Mouse (Mus musculus) kidney, postnatal 0 days (tissue): ENCODE data around the gene Klhl12. TPM values are rescaled to one million over a fixed set of nuclear protein-coding genes. Genes with fewer than 3 reads are reported as not detected.

Experiments
- ATAC-seq: fragments of 200-750 bp; cut with Nextera tagmentation; replicated peaks from 2 replicates; pipeline ENCODE4 v1.8.0; 2017; ENCODE audit warnings: low read depth, moderate number of reproducible peaks, moderate TSS enrichment, moderate library complexity; ENCODE audit not compliant: low FRiP score
- DNase-seq: peaks from one replicate; pipeline ENCODE4 v3.0.0-alpha.2; 2016; ENCODE audit warnings: low spot score
- H3K27ac ChIP-seq: fragments of 300-500 bp; sonication (generic); 2 replicates; pipeline ENCODE4 v1.5.1; 2014; ENCODE audit warnings: mild to moderate bottlenecking
- H3K27me3 ChIP-seq: fragments of 300-500 bp; sonication (generic); 2 replicates; pipeline ENCODE4 v1.6.1; 2014; ENCODE audit warnings: low read length, mixed read lengths; ENCODE audit not compliant: insufficient read depth
- H3K36me3 ChIP-seq: fragments of 300-500 bp; sonication (generic); 2 replicates; pipeline ENCODE4 v1.6.1; 2014; ENCODE audit warnings: low read length, mixed read lengths; ENCODE audit not compliant: insufficient read depth
- H3K4me1 ChIP-seq: fragments of 300-500 bp; sonication (generic); replicated peaks from 2 replicates; pipeline ENCODE4 v1.6.1; 2014; ENCODE audit warnings: antibody characterized with exemption, low read length, mixed read lengths; ENCODE audit not compliant: insufficient read depth
- H3K4me2 ChIP-seq: fragments of 300-500 bp; sonication (generic); 2 replicates; pipeline ENCODE4 v1.6.1; 2014; ENCODE audit warnings: mild to moderate bottlenecking, low read length, moderate library complexity, mixed read lengths
- H3K4me3 ChIP-seq: fragments of 300-500 bp; sonication (generic); replicated peaks from 2 replicates; pipeline ENCODE4 v1.5.1; 2014; ENCODE audit warnings: low read depth, low read length
- H3K9ac ChIP-seq: fragments of 300-500 bp; sonication (generic); 2 replicates; pipeline ENCODE4 v1.6.1; 2014; ENCODE audit warnings: low read depth, low read length
- H3K9me3 ChIP-seq: fragments of 300-500 bp; sonication (generic); replicated peaks from 2 replicates; pipeline ENCODE4 v1.6.1; 2016; ENCODE audit warnings: low read length, inconsistent platforms, mixed read lengths
- CTCF ChIP-seq: IDR thresholded peaks from 2 replicates; pipeline ENCODE4 v1.5.1; 2016; ENCODE audit warnings: antibody characterized with exemption, low read depth, mild to moderate bottlenecking, moderate library complexity
- WGBS: fragments of 180-500 bp; shearing (Covaris S2); extraction: QIAGEN DNeasy Blood & Tissue Kit; methylation state at CpG from one replicate; pipeline ENCODE4 v1.1.7; 2014; 5-methylcytosine and 5-hydroxymethylcytosine counted together
- polyA plus RNA-seq: library from polyadenylated mRNA; unstranded; fragments of >200 nt; fragmentation: Nextera tagmentation; extraction: Ambion mirVana; gene quantifications from 2 replicates; pipeline ENCODE4 v1.2.1, GENCODE M21; 2015

Gene Klhl12
- polyA plus RNA-seq, 1 experiment from 2014 or later, result 17.8 TPM

DNA sequence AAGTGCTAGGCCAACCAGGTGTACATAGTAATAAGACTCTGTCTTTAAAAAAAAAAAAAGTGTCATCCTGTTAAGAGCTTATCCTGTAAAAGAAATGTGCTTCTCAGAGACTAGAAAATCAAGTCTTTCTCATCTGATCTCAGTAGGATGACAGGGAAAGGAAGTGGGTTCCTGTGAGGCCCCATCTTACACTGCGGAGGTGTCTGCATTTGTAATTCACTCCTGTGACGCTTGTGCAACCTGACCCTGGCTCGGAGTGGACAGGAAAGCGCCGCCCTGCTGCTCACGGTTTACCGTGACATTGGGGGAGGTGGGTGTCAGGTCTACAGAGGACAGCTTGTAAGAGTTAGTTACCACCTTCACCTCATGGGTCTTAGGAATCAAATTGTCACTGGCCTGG is 54.7 kb downstream of the Klhl12 start:
- H3K9me3 ChIP-seq, result no peaks in the 10 kb centered on the region
- H3K4me3 ChIP-seq, result no peak overlapping the region
- no peak overlapping the region for H3K27ac ChIP-seq
- H3K4me1 ChIP-seq, result peaks cover 8% of the 10 kb centered on the region; the same call in 1 of the 2 replicates
- H3K4me2 ChIP-seq, result no peak overlapping the region
- no peak overlapping the region for H3K9ac ChIP-seq
- peaks cover 13% of the 10 kb centered on the region; the same call in 1 of the 2 replicates for H3K36me3 ChIP-seq
- ATAC-seq (no peak), DNase-seq (no peak)
- TF ChIP-seq CTCF, result no peak
- no peaks in the 10 kb centered on the region for H3K27me3 ChIP-seq
- WGBS, result 27% methylated on average over 7 of the region's 7 CpGs

DNA sequence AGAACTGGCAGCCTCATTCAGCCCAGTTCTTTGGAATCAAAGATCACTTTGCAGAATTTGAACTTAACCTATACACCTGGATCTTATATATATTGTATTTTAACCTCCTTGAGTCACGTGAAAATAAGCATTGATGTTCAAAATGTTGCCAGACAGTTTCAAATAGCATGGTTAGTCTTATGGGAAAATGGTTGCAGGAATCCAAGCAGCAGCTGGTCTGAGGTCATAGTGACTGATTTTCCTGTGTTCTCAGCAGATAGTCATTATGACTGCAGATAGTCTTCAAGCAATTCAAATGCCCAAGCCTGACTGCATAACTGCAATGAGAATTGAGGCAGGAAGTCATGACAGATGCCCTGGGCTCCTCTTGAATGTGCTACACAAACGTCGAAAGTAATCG is 56.9 kb downstream of the Klhl12 start:
- Histone ChIP-seq H3K27ac (no peak overlapping the region), H3K36me3 (peaks cover 5% of the 10 kb centered on the region; the same call in 1 of the 2 replicates), H3K4me3 (no peak overlapping the region), H3K4me2 (no peak overlapping the region), H3K27me3 (no peaks in the 10 kb centered on the region), H3K9me3 (no peaks in the 10 kb centered on the region), H3K9ac (no peak overlapping the region), H3K4me1 (peaks cover 17% of the 10 kb centered on the region)
- DNase-seq (no peak), ATAC-seq (no peak)
- no peak for TF ChIP-seq CTCF
- 57% methylated on average over 4 of the region's 4 CpGs for WGBS

DNA sequence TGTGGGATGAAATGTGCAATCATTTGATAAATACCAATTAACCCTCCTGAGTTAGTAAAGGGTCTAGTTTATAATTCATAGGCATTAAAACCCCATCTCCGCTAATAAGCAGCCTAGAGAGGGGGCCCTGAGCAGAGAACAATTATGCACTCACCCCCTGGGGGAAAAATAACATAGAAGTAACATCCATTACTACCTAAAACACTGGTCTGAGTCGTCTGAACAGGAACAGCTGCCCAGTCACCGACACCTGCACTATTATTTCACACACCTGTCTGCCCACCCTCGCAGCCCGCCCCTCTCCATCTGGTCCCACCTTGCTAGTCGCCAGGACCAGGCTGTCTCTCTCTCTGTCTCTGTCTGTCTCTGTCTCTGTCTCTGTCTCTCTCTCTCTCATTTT is 57.3 kb downstream of the Klhl12 start:
- no peak overlapping the region for H3K4me2 ChIP-seq
- peaks cover 5% of the 10 kb centered on the region; the same call in 1 of the 2 replicates for H3K36me3 ChIP-seq
- no peak overlapping the region for H3K4me3 ChIP-seq
- no peak overlapping the region; the same call in 1 of the 2 replicates for H3K9ac ChIP-seq
- no peak overlapping the region for H3K27ac ChIP-seq
- no peaks in the 10 kb centered on the region for H3K9me3 ChIP-seq
- H3K4me1 ChIP-seq, result peaks cover 17% of the 10 kb centered on the region
- DNase-seq (no peak), ATAC-seq (no peak)
- no peaks in the 10 kb centered on the region for H3K27me3 ChIP-seq
- 58% methylated on average over 6 of the region's 6 CpGs for WGBS
- TF ChIP-seq CTCF, result no peak

DNA sequence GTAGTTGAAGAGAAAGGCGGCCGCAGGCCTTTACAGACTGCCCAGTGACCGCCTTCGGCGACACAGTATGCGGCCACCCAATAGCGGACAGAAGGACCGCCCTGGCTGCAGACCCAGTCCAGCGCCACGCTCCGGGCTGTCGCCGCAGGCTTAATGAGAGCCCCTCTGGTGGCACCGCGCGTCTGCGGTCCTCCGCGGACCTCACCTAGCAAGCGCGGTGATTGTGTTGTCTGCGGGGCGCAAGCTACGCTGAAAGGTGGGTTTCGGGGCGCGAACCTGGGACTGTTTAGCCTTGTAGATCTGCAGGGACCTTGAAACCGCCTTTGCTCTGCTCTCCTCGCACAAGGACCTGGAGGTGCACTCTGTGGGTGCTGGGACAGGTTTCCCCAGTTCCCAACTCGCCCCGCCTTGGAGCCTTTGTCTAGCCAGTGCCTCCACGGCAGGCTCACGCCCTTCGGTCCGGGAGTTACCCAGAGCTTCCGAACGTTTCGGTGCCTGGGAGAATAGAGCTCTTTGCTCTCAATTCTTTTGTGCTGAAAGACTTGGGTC is 58.1 kb downstream of the Klhl12 start:
- no peak overlapping the region for H3K27ac ChIP-seq
- WGBS, result 3% methylated on average over 38 of the region's 38 CpGs
- no peak for ATAC-seq

DNA sequence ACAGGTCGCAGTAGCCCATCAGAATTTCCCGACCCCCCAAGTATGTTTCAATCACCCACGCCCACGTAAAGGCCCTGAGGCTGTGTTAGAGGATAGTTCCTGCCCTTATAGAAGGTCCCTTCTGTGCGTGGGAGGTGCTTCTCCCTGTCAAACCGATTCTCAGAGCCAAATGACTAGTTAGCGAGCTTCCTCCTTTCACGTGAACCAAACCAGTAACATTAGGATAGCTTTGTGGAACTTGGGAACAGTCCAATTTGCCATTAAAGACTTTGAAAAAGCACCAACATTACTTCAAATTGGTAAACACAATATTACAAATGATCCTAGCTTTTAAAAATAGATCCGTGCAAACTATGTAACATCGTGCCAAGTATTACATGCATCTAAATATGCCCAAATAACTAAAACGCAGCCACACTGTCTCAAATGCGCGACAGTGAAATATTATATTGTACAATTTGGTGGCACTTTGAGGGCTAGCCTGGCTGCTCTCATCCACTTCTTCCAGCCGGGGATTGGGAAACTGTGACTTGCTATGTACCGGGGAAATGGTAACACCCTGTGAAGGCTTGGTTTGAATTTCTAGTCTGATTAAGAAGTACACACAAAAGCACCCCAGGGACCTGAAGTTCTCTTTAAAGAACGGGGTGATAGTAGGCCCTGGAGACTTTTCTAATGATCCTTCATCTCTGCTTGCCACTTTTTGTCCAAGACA is 58.7 kb downstream of the Klhl12 start:
- Histone ChIP-seq H3K9ac (peak overlapping the region; percentile 51; the same call in 1 of the 2 replicates), H3K27ac (no peak overlapping the region), H3K4me2 (peak overlapping the region; percentile 90), H3K36me3 (no peaks in the 10 kb centered on the region), H3K4me3 (peak overlapping the region; percentile 48), H3K27me3 (no peaks in the 10 kb centered on the region), H3K4me1 (peaks cover 17% of the 10 kb centered on the region), H3K9me3 (no peaks in the 10 kb centered on the region)
- ATAC-seq, result no peak
- DNase-seq, result peak; percentile 46
- no peak for TF ChIP-seq CTCF
- WGBS, result 37% methylated on average over 16 of the region's 16 CpGs

More for the DNA sequence above, 58.1 kb downstream of the Klhl12 start:
- Histone ChIP-seq H3K36me3 (no peaks in the 10 kb centered on the region), H3K9ac (peak overlapping the region; percentile 51), H3K4me3 (peak overlapping the region; percentile 48), H3K9me3 (no peaks in the 10 kb centered on the region), H3K27me3 (no peaks in the 10 kb centered on the region), H3K4me2 (peak overlapping the region; percentile 90), H3K4me1 (peaks cover 17% of the 10 kb centered on the region)
- no peak for TF ChIP-seq CTCF
- DNase-seq, result peak; percentile 39

DNA sequence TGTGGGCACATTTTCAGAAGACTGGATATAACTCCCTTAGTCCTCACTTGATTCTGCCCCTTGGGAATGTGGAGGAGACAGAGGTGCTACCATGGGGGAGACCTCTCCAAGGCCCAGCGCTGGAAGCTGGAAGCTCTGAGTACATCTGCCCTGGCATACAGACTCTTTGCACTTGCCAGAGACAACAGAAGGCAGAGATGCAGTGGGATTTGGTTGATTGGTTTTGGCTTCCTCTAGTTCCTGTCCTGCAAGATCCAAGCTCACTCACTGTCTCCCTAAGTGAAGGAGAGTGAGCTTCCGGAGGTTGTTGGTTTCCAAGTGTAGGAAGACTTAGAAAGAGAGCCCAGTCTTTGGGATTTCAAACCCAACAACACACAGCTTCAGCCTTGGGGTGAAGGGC is 60.6 kb downstream of the Klhl12 start:
- Histone ChIP-seq H3K9me3 (no peaks in the 10 kb centered on the region), H3K27ac (peak overlapping the region; percentile 72), H3K4me2 (no peak overlapping the region), H3K36me3 (no peaks in the 10 kb centered on the region), H3K4me1 (peaks cover 17% of the 10 kb centered on the region), H3K4me3 (no peak overlapping the region), H3K27me3 (no peaks in the 10 kb centered on the region), H3K9ac (no peak overlapping the region)
- no peak for TF ChIP-seq CTCF
- WGBS, result 80% methylated on average over 2 of the region's 2 CpGs
- ATAC-seq (no peak), DNase-seq (no peak)
